Mouse (Mus musculus): Measurements from ENCODE around the gene Clmp.

Gene Clmp

GRCm38 (mm10) chr9:40685801-40686420 is at the start of gene Clmp:
Clmp (plus strand) TSS chr9:40685962.
- peak in 1 of 2 experiments; percentile 14 for DNase-seq (ENCODE audit: low spot score in 2 of 2)

DNA sequence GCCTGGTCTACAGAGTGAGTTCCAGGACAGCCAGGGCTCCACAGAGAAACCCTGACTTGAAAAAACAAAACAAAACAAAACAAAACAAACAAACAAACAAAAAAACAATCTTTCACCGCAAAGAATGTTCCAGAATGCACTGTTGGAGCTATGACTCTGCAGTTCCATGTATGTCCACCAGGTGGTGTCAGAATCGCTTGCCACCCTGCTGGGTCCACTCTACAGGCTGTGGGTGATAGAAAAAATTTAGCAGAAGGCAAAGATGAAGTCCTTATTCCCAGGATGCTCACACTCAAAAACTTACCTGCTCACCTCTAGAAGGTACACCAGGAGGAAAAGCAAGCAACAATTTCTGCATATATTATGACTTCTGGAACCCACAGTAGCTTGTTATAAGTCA is 49.7 kb upstream of the Clmp start:
- DNase-seq (ENCODE audit: low spot score in 2 of 2): peak; percentile 35 to 40

DNA sequence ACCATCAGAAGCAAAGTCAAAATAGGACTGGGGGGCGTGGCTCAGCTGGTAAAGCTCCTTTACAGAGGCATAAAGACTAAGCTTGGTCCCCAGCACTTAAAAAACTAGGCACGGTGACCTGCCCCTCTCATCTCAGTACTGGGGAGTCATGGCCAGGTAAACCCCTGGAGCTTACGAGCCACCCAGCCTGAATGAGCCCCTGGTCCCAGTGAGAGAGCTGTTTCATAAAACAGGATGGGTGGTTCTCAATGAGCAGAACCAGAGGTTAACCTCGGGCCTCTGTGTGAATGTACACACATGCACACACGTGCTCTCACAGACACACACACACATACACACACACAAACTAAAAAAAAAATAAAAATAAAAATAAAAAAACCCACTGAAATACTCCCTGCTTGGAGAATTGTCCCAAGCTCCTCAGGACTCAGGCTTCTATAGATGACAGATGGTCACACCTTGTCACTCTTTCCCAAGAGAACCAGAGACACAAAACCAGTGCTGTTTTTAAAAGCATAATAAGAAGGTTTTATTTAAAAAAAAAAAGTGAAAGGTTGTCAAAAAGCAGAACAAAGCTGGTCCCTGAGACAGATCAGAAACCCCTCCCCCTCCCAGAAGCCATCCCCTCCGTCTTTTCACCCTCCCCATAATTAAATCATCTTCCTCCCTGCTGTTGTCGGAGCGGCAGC is 47.9 kb upstream of the Clmp start:
- no peak for DNase-seq (ENCODE audit: low spot score in 2 of 2)

DNA sequence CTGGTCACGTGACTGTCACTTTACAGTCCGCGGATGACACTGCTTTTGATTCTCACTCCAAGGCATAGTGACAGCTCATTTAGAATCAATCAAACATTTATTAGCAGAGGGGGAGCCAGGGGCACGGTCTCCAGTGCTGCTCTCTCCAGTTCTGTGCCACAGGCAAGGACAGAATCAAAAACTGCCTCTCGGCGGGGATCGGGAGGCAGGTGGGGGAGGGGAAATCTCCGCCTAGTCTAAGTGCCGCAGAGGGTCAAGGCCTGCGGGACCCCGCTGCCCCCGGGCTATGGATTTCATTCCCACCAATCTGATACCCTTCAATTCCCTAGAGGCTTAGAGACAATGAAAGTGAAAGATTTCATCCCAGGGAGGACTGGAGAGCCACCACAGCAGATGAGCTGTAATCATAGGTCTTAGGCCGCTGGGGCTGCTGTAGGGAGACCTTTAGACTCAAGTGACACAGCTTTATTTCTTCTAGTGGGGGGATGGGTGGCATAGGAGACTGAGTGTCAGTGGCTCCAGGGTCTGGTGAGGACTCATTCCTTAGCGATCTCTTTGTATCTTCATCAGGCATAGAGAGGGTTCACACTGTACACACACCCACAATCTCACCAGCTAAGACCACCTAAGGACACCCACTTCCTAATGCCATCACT is 47.2 kb upstream of the Clmp start:
- DNase-seq (ENCODE audit: low spot score in 2 of 2): no peak

DNA sequence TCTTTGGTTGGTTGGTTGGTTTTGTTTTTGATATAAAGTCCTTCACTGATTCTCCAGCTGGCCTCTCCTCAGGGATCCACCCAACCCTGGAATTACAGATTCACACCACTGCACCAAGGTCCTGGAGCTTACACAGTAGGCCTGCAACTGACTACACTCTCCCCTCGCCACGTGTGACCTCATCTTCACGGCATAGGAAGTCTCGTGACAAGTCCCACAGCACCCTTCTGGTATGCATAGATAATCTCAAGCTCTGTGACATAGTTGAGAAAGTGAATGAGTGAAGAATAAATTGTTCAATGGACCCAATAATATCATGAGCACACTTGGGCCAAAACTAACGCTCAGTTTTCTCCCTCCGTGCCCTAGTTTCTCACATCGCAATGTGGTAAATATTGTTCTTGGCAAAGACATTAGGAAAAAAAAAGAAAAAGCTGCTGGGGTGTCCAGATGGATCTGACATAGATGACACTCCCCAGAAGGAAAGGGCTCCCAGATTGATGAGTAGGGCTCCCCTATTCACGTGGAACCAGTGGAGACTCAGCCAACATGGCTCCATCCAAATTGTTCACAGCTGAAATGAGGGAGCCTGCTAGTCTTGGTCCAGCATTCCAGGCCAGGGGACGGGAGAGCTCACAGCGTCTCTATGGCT is 46.1 kb upstream of the Clmp start:
- DNase-seq (ENCODE audit: low spot score in 2 of 2): no peak

- no peak for DNase-seq (ENCODE audit: low spot score in 2 of 2)
Measured at GRCm38 (mm10) chr9:40641318-40641717, 44.4 kb upstream of the Clmp start.

GRCm38 (mm10) chr9:40642470-40643220 is 43.1 kb upstream of the Clmp start:
- DNase-seq (ENCODE audit: low spot score in 2 of 2): no peak

- DNase-seq (ENCODE audit: low spot score in 2 of 2): no peak
Measured at GRCm38 (mm10) chr9:40649444-40649843, 36.3 kb upstream of the Clmp start.

- DNase-seq (ENCODE audit: low spot score in 2 of 2): no peak
Measured at GRCm38 (mm10) chr9:40649983-40650382, 35.8 kb upstream of the Clmp start.

GRCm38 (mm10) chr9:40651239-40651859 is 34.4 kb upstream of the Clmp start:
- no peak for DNase-seq (ENCODE audit: low spot score in 2 of 2)

DNA sequence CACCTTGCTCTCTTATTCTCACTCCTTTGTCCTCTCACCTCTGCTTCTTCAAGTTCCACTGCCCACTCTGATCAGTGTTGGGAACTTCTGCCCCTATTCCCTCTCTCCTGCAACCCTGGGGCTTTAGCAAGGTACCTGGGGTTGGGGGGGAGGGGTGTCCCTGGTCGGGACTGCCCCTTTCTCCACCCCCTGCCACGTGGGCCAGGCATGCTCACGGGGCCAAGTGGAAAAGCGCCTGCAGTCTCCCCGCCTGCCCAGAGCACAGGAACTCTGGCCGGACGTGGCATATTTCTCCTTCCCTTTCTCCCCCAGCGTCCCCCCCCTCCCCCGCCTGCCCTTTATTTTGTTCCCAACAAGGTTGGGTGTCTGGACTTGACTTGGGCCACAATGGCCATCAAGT is 33.0 kb upstream of the Clmp start:
- DNase-seq (ENCODE audit: low spot score in 2 of 2): no peak

DNA sequence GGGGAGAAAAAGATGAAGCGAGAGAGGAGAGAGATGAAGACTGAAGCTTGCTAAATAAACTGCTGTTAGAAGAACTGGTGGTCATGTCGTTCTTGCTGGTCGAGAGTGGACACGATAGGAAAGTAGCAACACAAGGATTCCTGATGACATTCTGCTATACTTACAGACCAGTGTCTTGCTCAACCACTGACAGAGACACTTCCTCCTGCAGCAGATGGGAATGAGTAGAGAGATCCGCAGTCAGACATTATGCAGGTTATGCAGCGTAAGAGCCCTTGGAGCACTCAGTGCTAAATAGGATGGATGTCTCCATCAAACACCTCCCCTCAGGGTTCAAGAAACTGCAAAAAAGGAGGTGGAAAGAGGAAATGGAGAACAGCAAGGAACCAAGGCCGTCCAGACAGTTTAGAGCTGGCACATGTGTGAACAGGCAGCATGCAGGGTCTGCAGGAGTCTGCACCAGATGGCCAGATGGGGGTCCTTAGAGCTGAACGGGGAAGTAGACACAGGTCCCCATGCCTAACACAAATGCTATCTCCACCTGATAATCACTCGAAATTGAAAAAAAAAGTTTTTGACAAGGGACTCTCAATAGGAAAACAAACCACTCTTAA is 19.5 kb upstream of the Clmp start:
- no peak for DNase-seq (ENCODE audit: low spot score in 2 of 2)

- DNase-seq (ENCODE audit: low spot score in 2 of 2): no peak
Measured at GRCm38 (mm10) chr9:40670313-40670712, 15.4 kb upstream of the Clmp start, which contains the start of gene Gm21915. Gm21915 (plus strand) TSS chr9:40670613.

- no peak for DNase-seq (ENCODE audit: low spot score in 2 of 2)
Measured at GRCm38 (mm10) chr9:40671323-40671930, 14.3 kb upstream of the Clmp start.

DNA sequence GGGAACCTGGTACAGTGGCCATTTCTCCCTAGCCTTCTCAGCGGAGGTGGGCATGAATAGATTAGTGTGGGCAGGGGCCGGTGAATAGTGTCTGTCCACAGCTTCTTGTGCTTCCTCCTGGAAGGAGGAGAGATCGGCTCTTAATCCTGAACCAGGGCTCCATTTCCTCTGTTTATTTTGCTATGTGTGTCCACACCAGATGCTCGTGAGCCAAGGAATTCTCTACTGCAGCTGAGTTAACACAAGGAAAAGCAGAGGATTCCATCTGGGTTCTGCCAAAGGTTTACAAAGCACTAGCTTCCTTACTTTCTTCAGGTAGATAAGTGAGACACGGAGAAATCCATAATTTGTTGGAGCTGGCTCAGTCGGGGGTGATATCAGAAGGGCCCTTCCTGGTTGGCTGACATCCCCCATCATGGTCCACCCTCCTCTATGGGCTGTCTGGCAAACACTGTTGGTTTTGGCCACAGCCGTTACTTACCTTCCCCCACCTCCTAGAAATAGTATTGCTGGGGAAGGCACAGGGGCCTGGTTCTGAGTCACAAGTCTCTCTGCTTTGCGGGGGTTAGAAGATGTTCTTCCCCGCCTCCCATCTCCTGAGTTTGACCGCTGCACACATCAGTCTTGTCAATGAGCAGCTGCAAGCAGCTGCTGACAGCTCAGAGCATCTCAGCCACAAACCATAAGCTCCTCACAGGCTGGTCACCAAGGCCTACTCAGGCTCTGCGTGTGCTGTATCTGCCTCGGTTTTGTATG is 10.4 kb upstream of the Clmp start:
- DNase-seq (ENCODE audit: low spot score in 2 of 2): no peak

DNA sequence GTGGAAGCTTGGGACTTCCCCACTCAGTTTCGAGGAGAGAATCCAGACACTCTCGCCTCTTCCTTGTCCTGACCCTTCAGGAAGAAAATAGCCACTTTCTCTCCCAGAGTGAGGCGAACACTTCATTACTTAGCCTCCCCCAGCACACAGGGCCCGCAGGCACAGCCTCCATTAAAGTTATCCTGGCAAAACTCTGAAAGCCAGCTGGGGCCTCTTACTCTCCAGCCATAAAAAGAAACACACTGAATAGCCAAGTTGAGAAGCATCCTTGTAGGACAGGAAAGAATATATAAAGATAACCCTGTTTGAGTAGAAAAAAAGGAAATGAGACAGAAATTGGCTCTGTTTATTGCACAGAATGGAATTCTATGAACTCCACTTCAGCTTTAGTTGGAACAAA is 7.1 kb upstream of the Clmp start:
- no peak for DNase-seq (ENCODE audit: low spot score in 2 of 2)

- no peak for DNase-seq (ENCODE audit: low spot score in 2 of 2)
Measured at GRCm38 (mm10) chr9:40686421-40686899, 698 bp downstream of the Clmp start.

DNA sequence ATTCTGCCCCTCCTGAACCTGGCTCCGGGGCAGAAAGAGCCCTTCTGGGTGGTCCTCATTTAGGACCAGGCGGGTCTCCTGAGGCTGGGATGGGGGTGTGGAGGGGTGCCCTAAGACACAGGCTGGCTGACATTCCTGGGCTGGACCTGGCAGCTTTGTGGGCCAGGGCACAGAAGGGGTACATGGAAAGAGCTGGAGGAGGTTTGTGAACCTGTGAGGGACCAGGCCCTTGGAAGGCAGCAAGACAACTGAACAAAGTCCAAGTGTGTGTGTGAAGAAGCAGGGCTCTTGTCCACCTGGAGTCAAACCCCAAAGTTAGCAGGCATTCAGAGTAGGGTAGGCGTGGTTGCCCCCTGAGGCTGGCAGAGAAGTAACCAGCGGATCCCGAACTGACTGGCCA is 1.3 kb downstream of the Clmp start:
- DNase-seq (ENCODE audit: low spot score in 2 of 2): no peak

DNA sequence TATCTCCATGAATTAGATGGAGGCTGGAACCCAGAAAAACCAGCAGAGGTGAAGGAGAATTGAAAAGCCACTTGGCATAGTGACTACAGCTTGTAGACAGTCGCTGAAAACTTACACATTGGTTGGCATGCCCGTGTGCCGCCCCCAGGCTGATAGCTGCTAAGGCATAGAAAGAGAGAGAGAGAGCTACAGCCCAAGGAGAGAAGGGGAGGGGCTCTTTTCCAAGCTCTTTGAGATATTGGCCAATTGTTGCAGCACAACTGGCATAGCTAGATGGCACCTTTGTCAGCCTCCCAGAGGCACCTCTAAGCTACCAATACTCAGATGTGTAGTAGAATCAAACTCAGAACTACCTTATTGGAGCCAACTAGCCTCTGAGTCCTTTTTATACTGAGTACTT is 1.8 kb downstream of the Clmp start:
- DNase-seq (ENCODE audit: low spot score in 2 of 2): no peak

- DNase-seq (ENCODE audit: low spot score in 2 of 2): no peak
Measured at GRCm38 (mm10) chr9:40690511-40690910, 4.7 kb downstream of the Clmp start.
